Comparison of ENCODE assay signal across 8 mouse cellular contexts in the genomic region with DNA sequence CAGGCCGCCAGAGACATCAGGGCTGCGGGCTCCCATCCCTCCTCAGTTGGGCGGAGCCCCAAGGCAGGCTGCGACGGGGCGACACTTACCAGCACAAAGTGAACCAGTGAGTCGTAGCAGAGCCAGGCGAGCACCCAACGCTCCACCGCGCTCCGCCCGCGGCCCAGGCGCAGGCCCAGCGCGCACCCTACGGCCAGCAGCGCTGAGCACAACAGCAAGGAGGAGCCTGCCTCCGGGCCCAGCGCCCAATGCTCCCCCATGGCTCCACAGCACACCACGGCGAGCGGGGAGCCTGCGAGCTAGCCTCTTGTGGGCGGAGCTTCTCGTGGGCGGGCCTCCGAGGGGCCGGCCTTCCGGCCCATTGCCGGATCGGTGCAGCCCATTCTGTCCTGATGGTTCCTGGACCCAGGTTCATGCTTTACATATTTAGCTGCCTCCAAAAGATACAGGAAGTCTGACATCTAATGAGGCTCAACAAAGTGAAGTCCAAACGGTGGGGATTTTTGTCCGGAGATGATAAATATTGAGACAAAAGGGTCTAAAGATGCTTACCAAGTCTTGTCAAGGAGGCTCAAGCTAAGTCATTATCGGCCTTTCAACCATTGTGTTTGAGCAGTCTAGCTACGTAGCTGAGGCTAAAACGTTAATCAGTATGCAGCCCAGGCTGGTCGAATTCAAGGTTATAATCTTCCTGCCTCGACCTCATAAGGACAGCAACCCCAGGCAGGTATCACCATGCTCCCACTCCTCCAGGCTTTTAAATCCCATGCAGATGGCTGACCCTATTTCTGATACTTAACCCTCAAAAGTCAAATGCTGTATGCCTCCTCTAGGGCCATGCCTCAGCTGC. TPM values are rescaled to one million over a fixed set of nuclear protein-coding genes. Genes with fewer than 3 reads are reported as not detected.
DNase-seq lines count a peak whose midpoint lies in the region; ATAC-seq and TF ChIP-seq lines count a peak whose summit lies in the region.

Gene Ebpl, minus strand, starts transcription at position 309 of the 850 bp plus-strand sequence.

- peak within 1 kb of the TSS; percentile 83 for H3K9ac ChIP-seq in heart, embryonic 11.5 days (ENCODE audit: low read depth, low read length)
- peak within 1 kb of the TSS; percentile 81 for H3K9ac ChIP-seq in kidney, embryonic 16.5 days (replicated peaks; ENCODE audit: low read length)
- H3K9ac ChIP-seq in liver, adult 2 months (ENCODE audit: low read depth, low read length): peak within 1 kb of the TSS; percentile 43

- H3K4me3 ChIP-seq in bone marrow macrophage, adult 2 months (ENCODE audit: insufficient read depth, low read length): peak within 1 kb of the TSS; percentile 67
- peak within 1 kb of the TSS; percentile 39 for H3K4me3 ChIP-seq in embryonic fibroblast, embryonic 13.5 days (ENCODE audit: insufficient read depth, low read length)
- peak within 1 kb of the TSS; percentile 67 for H3K4me3 ChIP-seq in heart, embryonic 11.5 days (ENCODE audit: low read depth, low read length)
- H3K4me3 ChIP-seq in kidney, embryonic 16.5 days (ENCODE audit: low read length): peak within 1 kb of the TSS; percentile 68
- H3K4me3 ChIP-seq in liver, adult 2 months (ENCODE audit: insufficient read depth, low read depth, low read length): peak within 1 kb of the TSS; percentile 51
- H3K4me3 ChIP-seq in myocyte: peak within 1 kb of the TSS; percentile 20

- H3K9me3 ChIP-seq in heart, embryonic 11.5 days (replicated peaks; ENCODE audit: control insufficient read depth, low read length): no peaks in the 10 kb centered on the region
- no peaks in the 10 kb centered on the region for H3K9me3 ChIP-seq in kidney, embryonic 16.5 days (ENCODE audit: low read length)

- peaks cover 13% of the 10 kb centered on the region for H3K4me1 ChIP-seq in bone marrow macrophage, adult 2 months (ENCODE audit: control insufficient read depth, insufficient read depth, low read length)
- peaks cover 4% of the 10 kb centered on the region for H3K4me1 ChIP-seq in embryonic fibroblast, embryonic 13.5 days (ENCODE audit: control insufficient read depth, insufficient read depth, low read length)
- no peaks in the 10 kb centered on the region for H3K4me1 ChIP-seq in heart, embryonic 11.5 days (ENCODE audit: control insufficient read depth, insufficient read depth, low read length)
- no peaks in the 10 kb centered on the region for H3K4me1 ChIP-seq in kidney, embryonic 16.5 days (ENCODE audit: insufficient read depth, low read length)
- peaks cover 32% of the 10 kb centered on the region for H3K4me1 ChIP-seq in liver, adult 2 months (ENCODE audit: control insufficient read depth, insufficient read depth, low read length)

- ATAC-seq in heart, embryonic 11.5 days (replicated peaks; ENCODE audit: insufficient number of reproducible peaks, low FRiP score, low TSS enrichment): peak; percentile 90
- peak; percentile 98 for ATAC-seq in kidney, embryonic 16.5 days (ENCODE audit: low FRiP score, low TSS enrichment)

- no peaks in the 10 kb centered on the region for H3K27me3 ChIP-seq in heart, embryonic 11.5 days (ENCODE audit: control insufficient read depth, insufficient read depth, low read length)
- H3K27me3 ChIP-seq in kidney, embryonic 16.5 days (ENCODE audit: insufficient read depth, low read length): no peaks in the 10 kb centered on the region
- H3K27me3 ChIP-seq in liver, adult 2 months (ENCODE audit: control insufficient read depth, insufficient read depth, low read length): no peaks in the 10 kb centered on the region
- H3K27me3 ChIP-seq in myocyte (ENCODE audit: control insufficient read depth, insufficient read depth, insufficient read length): no peaks in the 10 kb centered on the region
- no peaks in the 10 kb centered on the region for H3K27me3 ChIP-seq in splenic B cell, adult 2 months (ENCODE audit: control insufficient read depth, insufficient read depth, low read length, poor library complexity, severe bottlenecking)

- WGBS in heart, embryonic 11.5 days (ENCODE audit: insufficient replicate concordance): under 1% methylated on average over 40 of the region's 40 CpGs
- WGBS in kidney, embryonic 16.5 days: under 1% methylated on average over 40 of the region's 40 CpGs
- WGBS in liver, adult 2 months: under 1% methylated on average over 40 of the region's 40 CpGs

- no peaks in the 10 kb centered on the region for H3K36me3 ChIP-seq in heart, embryonic 11.5 days (ENCODE audit: control insufficient read depth, insufficient read depth, low read length)
- peaks cover 2% of the 10 kb centered on the region; the same call in 1 of the 2 replicates for H3K36me3 ChIP-seq in kidney, embryonic 16.5 days (ENCODE audit: insufficient read depth, low read length)
- H3K36me3 ChIP-seq in liver, adult 2 months (ENCODE audit: control insufficient read depth, insufficient read depth, low read length): no peaks in the 10 kb centered on the region
- peaks cover 6% of the 10 kb centered on the region for H3K36me3 ChIP-seq in myocyte (ENCODE audit: control insufficient read depth, insufficient read depth)
- no peaks in the 10 kb centered on the region for H3K36me3 ChIP-seq in splenic B cell, adult 2 months (ENCODE audit: control insufficient read depth, insufficient read depth, low read length, poor library complexity, severe bottlenecking)

- H3K4me2 ChIP-seq in heart, embryonic 11.5 days: peak within 1 kb of the TSS; percentile 71
- H3K4me2 ChIP-seq in kidney, embryonic 16.5 days (replicated peaks; ENCODE audit: low read depth, low read length): peak within 1 kb of the TSS; percentile 60
- peak within 1 kb of the TSS; percentile 75 for H3K4me2 ChIP-seq in myocyte (ENCODE audit: low read depth)

- DNase-seq in A20 (ENCODE audit: low read depth, low spot score): peak; percentile 94
- peak; percentile 94 for DNase-seq in liver, adult 2 months (ENCODE audit: extremely low read depth, low read depth, low spot score)
- DNase-seq in splenic B cell, adult 2 months (ENCODE audit: low read depth, low spot score): peak; percentile 92

- no peak for TF ChIP-seq CTCF in bone marrow macrophage, adult 2 months (IDR thresholded peaks at IDR 0.05; ENCODE audit: low read depth, low read length)
- TF ChIP-seq CTCF in embryonic fibroblast, embryonic 13.5 days (IDR thresholded peaks at IDR 0.05; ENCODE audit: borderline replicate concordance, insufficient read depth, low read length): no peak
- TF ChIP-seq CTCF in liver, adult 2 months (IDR thresholded peaks at IDR 0.05; ENCODE audit: low read depth, low read length): no peak

- H3ac ChIP-seq in myocyte (ENCODE audit: control insufficient read depth, insufficient read length): peak within 1 kb of the TSS; percentile 16

- peaks cover 3% of the 10 kb centered on the region; the same call in 1 of the 2 replicates for H3K79me2 ChIP-seq in liver, adult 2 months (ENCODE audit: control insufficient read depth, insufficient read depth, low read length)
- H3K79me2 ChIP-seq in myocyte (ENCODE audit: control insufficient read depth, insufficient read depth): no peaks in the 10 kb centered on the region

- H3K27ac ChIP-seq in bone marrow macrophage, adult 2 months (ENCODE audit: insufficient read depth, low read depth, low read length): peak within 1 kb of the TSS; percentile 55
- H3K27ac ChIP-seq in embryonic fibroblast, embryonic 13.5 days (ENCODE audit: insufficient read depth, low read length): peak within 1 kb of the TSS; percentile 37
- peak within 1 kb of the TSS; percentile 64 for H3K27ac ChIP-seq in heart, embryonic 11.5 days (ENCODE audit: low read depth, low read length)
- peak within 1 kb of the TSS; percentile 88 for H3K27ac ChIP-seq in kidney, embryonic 16.5 days (ENCODE audit: low read length)
- H3K27ac ChIP-seq in liver, adult 2 months (replicated peaks; ENCODE audit: insufficient read depth, low read depth, low read length): peak within 1 kb of the TSS; percentile 99

- peak; percentile 6; the same call in 1 of the 2 replicates for TF ChIP-seq POLR2A in bone marrow macrophage, adult 2 months (IDR thresholded peaks at IDR 0.05; ENCODE audit: borderline replicate concordance, low read depth, low read length)
- peak; percentile 76 for TF ChIP-seq POLR2A in embryonic fibroblast, embryonic 13.5 days (IDR thresholded peaks at IDR 0.05; ENCODE audit: low read depth, low read length)
- TF ChIP-seq POLR2A in liver, adult 2 months (IDR thresholded peaks at IDR 0.05; ENCODE audit: extremely low read depth, insufficient read depth, low read length): peak; percentile 85; the same call in 1 of the 2 replicates
- TF ChIP-seq POLR2A in myocyte (IDR thresholded peaks at IDR 0.05; ENCODE audit: insufficient read length, low read depth): peak; percentile 87

TF ChIP-seq in myocyte, 11 proteins besides CTCF, POLR2A, EP300 and RAD21:
- TF ChIP-seq USF1 (IDR thresholded peaks at IDR 0.05; ENCODE audit: low read depth): no peak
- peak; percentile 73 for TF ChIP-seq POLR2AphosphoS2 (IDR thresholded peaks at IDR 0.05; ENCODE audit: insufficient read length, low read depth)

RNA-seq across cellular contexts. Expression of gene Ebpl, which starts in this region (rescaled TPM):
- 8.1 and 8.8 TPM in 2 replicates for polyA plus RNA-seq in bone marrow macrophage, adult 2 months (2012; ENCODE audit: insufficient read depth, insufficient read length, missing spikeins)
- 6.4 and 7.3 TPM in 2 replicates for polyA plus RNA-seq in embryonic fibroblast, embryonic 13.5 days (2011; ENCODE audit: insufficient read length, low read depth, missing spikeins)
- 6.4 and 7.5 TPM in 2 replicates for polyA plus RNA-seq in heart, embryonic 11.5 days (2014; fragmentation: Nextera tagmentation; extraction: Ambion mirVana)
- 10.2 and 10.5 TPM in 2 replicates for polyA plus RNA-seq in kidney, embryonic 16.5 days (2015; fragmentation: Nextera tagmentation; extraction: Ambion mirVana)
- 17.2 and 17.6 TPM in 2 replicates for total RNA-seq in liver, adult 2 months (2014; rRNA removed)
- 17.8 and 19.5 TPM in 2 replicates for polyA plus RNA-seq in liver, adult 2 months (2012; rRNA removed)
- 1.3 TPM for polyA plus RNA-seq in myocyte (2012; fragmentation: generic; extraction: Trizol)

Comparison
In these comparisons a context has a peak if more than half of its experiments do, and no peak if none do; other contexts are left out.
1. Peak in every context shown above with its lines: DNase-seq, ATAC-seq, H3K4me3 ChIP-seq and H3K27ac ChIP-seq.
2. H3K27ac ChIP-seq: peak in every context shown above with its lines; median percentile 99 in liver, adult 2 months; 88 in kidney, embryonic 16.5 days; 64 in heart, embryonic 11.5 days; 55 in bone marrow macrophage, adult 2 months; 37 in embryonic fibroblast, embryonic 13.5 days.
3. POLR2A ChIP-seq: peak in every context shown above with its lines; median percentile 87 in myocyte; 85 in liver, adult 2 months; 76 in embryonic fibroblast, embryonic 13.5 days; 6 in bone marrow macrophage, adult 2 months.